Mouse (Mus musculus): ENCODE measurements around the gene Zar1l.

The Zar1l gene

GRCm38 (mm10) chr5:150485198-150485597, 32.8 kb downstream of the Zar1l start:
- no peak for DNase-seq (ENCODE audit: low spot score in 2 of 2)

GRCm38 (mm10) chr5:150478612-150479011, 39.4 kb downstream of the Zar1l start:
- DNase-seq (ENCODE audit: low spot score in 2 of 2), result no peak

- DNase-seq (ENCODE audit: low spot score in 2 of 2), result no peak
Measured at GRCm38 (mm10) chr5:150477364-150477763, 40.6 kb downstream of the Zar1l start.

DNA sequence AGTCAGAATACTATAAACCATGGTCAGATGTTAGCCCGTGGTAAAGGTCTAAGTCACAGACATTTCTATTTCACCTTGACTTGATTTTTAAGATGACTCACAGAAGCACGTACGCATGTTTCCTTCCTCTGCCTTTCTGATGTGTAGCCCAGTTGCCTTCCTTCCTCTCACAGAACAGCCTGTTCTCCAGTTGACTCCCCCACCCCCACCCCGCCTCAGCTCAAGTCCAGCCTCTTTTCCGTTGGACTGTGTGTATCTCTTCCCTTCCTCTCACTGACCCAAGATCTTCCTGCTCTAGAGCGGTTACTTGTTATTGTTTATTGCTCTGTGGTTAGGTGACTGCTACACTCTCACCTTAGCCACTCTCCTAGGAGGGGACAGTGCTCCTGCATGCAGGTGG, 49.5 kb downstream of the Zar1l start:
- no peak for DNase-seq (ENCODE audit: low spot score in 2 of 2)

GRCm38 (mm10) chr5:150466132-150466531, 51.8 kb downstream of the Zar1l start:
- DNase-seq (ENCODE audit: low spot score in 2 of 2), result peak; percentile 43 to 55

DNA sequence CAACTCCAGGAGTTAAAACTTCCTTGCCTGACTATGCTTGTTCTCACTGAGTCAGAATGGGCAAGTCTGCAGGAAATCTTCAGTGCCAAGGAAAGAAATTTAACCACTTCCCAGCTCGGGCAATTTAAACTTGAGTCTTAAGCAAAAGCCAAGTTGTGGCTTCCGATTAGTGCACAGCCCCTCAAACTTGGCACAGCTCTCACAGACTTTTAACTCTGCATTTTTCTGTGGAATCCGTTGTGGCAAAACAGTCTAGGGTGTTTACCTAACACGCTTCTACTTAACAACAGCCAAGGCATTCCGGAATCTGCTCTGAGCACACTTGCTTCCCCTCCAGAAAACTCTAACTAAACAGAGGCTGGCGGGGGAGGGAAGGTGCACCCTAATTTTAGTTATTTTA, 52.7 kb downstream of the Zar1l start:
- DNase-seq (ENCODE audit: low spot score in 2 of 2), result no peak

DNA sequence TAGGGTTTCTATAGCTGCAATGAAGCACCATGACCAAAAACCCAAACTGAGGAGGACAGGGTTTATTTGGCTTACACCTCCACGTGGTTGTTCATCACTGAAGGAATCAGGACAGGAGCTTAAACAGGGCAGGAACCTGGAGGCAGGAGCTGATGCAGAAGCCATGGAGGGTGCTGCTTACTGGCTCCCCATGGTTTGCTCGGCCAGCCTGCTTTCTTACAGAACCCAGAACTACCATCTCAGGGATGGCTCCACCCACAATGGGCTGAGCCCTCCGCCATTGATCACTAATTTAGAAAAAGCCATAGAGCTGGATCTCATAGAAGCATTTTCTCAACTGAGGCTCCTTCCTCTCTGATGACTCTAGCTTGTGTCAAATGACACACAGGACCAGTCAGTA, 53.2 kb downstream of the Zar1l start:
- no peak for DNase-seq (ENCODE audit: low spot score in 2 of 2)

- no peak for DNase-seq (ENCODE audit: low spot score in 2 of 2)
Measured at GRCm38 (mm10) chr5:150459801-150460200, 58.2 kb downstream of the Zar1l start.

GRCm38 (mm10) chr5:150457904-150458739, 59.8 kb downstream of the Zar1l start:
- DNase-seq (ENCODE audit: low spot score in 2 of 2), result no peak

DNA sequence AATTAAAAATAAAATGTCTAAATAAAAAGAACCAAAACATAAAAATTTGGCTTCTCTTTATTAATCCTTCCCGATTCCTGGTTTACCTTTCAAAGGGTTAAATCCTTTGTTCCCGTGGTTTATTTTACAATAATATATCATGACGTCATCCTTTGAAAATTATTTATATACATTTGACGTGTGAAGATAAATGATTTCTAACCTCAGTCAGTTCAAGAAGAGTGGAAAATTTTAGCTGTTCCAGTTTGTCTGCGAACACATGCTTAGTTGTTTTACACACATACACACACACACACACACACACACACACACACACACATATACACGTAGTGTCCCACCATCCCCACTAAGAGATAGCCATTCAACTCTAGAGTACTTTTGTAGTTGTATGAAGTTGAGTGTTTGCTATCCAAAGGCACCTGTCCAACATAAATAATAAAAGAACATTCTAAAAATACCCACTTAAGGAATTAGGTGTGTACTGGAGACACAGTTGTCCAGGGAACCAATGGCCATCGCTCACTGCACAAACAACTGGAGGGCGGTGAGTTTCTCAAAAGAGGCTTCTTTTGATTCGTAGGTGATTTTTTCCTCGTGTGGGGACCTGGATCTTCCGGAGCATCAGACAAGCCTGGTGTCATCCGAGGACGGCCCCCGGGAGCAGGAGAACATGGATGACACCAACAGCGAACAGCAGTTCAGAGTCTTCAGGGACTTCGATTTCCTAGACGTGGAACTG, 60.6 kb downstream of the Zar1l start:
- no peak for DNase-seq (ENCODE audit: low spot score in 2 of 2)
